Mouse (Mus musculus) midbrain, embryonic 16.5 days (tissue): ENCODE measurements around the gene Pcnx3. TPM values are rescaled to one million over a fixed set of nuclear protein-coding genes. Genes with fewer than 3 reads are reported as not detected.
"Not testable (repeated sequence)": the region's sequence is repeated elsewhere in the genome, so short reads cannot be mapped to it uniquely, and the experiment has no call there.

Experiments used
- ATAC-seq: fragments of 200-750 bp; cut with Nextera tagmentation; 2 replicates; pipeline ENCODE4 v1.8.0; 2017; ENCODE audit warnings: moderate TSS enrichment
- H3K27ac ChIP-seq: fragments of 300-500 bp; sonication (generic); 2 replicates; pipeline ENCODE4 v1.5.1; 2014; ENCODE audit warnings: mild to moderate bottlenecking, low read length, mixed read lengths
- H3K27me3 ChIP-seq: fragments of 300-500 bp; sonication (generic); 2 replicates; pipeline ENCODE4 v1.6.1; 2014; ENCODE audit warnings: low read depth, low read length, mixed read lengths; ENCODE audit not compliant: control insufficient read depth, insufficient read depth
- H3K36me3 ChIP-seq: fragments of 300-500 bp; sonication (generic); 2 replicates; pipeline ENCODE4 v1.6.1; 2014; ENCODE audit warnings: mild to moderate bottlenecking, low read length, moderate library complexity, mixed read lengths; ENCODE audit not compliant: control insufficient read depth, insufficient read depth
- H3K4me1 ChIP-seq: fragments of 300-500 bp; sonication (generic); 2 replicates; pipeline ENCODE4 v1.6.1; 2014; ENCODE audit warnings: mild to moderate bottlenecking, low read length, mixed read lengths; ENCODE audit not compliant: control insufficient read depth, insufficient read depth
- H3K4me2 ChIP-seq: fragments of 300-500 bp; sonication (generic); 2 replicates; pipeline ENCODE4 v1.6.1; 2014; ENCODE audit warnings: mild to moderate bottlenecking, low read length, mixed read lengths
- H3K4me3 ChIP-seq: fragments of 300-500 bp; sonication (generic); 2 replicates; pipeline ENCODE4 v1.5.1; 2014; ENCODE audit warnings: low read depth, mild to moderate bottlenecking, low read length, moderate library complexity, mixed read lengths
- H3K9ac ChIP-seq: fragments of 300-500 bp; sonication (generic); 2 replicates; pipeline ENCODE4 v1.6.1; 2014; ENCODE audit warnings: low read depth, low read length, mixed read lengths
- H3K9me3 ChIP-seq: fragments of 300-500 bp; sonication (generic); replicated peaks from 2 replicates; pipeline ENCODE4 v1.6.1; 2014; ENCODE audit warnings: mild to moderate bottlenecking, low read length, mixed read lengths; ENCODE audit not compliant: control insufficient read depth, poor library complexity, severe bottlenecking
- WGBS: fragments of 180-500 bp; shearing (Covaris S2); extraction: QIAGEN DNeasy Blood & Tissue Kit; methylation state at CpG from one replicate; pipeline ENCODE4 v1.1.7; 2014; 5-methylcytosine and 5-hydroxymethylcytosine counted together
- polyA plus RNA-seq: library from polyadenylated mRNA; unstranded; fragments of >200 nt; fragmentation: Nextera tagmentation; extraction: Ambion mirVana; gene quantifications from 2 replicates; pipeline ENCODE4 v1.2.1, GENCODE M21; 2015

Pcnx3 gene
- polyA plus RNA-seq, 1 experiment from 2014 or later, result 23.9 TPM

DNA sequence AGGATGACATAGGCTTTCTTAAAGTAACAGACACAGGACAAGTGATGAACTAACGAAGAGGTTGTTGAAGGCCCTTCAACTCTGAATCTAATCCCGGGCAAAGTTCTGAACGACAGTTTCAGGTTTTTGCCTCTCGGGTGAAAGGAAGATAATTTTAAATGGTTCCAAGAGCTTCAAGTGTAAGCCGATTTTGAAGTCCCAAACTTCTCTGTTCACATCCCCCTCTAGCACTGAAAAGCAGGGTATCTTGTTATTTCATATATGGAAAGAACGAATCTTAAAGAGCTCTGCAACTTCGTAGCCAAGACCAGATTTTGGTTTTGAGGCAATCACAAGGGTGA, 350 bp upstream of the Pcnx3 start:
- no peak for ATAC-seq
- no peaks in the 10 kb centered on the region for H3K9me3 ChIP-seq
- peak overlapping the region; percentile 98 for H3K4me2 ChIP-seq
- H3K9ac ChIP-seq, result peak overlapping the region; percentile 62
- under 1% methylated on average over 7 of the region's 7 CpGs for WGBS
- H3K27ac ChIP-seq, result peak overlapping the region; percentile 79
- H3K4me3 ChIP-seq, result peak overlapping the region; percentile 70
- H3K27me3 ChIP-seq, result no peaks in the 10 kb centered on the region
- H3K36me3 ChIP-seq, result peaks cover 18% of the 10 kb centered on the region
- H3K4me1 ChIP-seq, result peaks cover 36% of the 10 kb centered on the region

DNA sequence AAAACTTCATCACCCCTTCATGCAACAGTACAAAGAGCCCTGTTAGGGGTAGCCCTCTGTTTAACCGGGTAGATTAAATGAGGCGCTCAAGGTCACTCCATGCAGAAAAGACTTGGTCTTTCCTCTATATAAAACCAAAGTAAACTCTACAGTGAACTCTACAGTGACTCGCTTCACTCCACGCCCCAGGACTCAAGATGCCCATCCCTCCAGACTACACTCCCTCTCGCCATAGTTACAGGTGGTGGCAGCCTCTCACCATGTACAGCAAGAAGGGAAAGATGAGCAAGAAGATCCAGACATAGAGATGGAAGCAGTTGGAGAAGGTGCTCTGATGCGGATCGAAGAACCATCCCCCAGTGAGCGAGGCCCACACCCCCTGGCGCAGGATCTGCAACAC, 970 bp downstream of the Pcnx3 start:
- WGBS, result 21% methylated on average over 9 of the region's 9 CpGs
- Histone ChIP-seq H3K36me3 (peaks cover 29% of the 10 kb centered on the region), H3K4me3 (peak overlapping the region; percentile 70), H3K4me2 (peak overlapping the region; percentile 98), H3K4me1 (peaks cover 36% of the 10 kb centered on the region), H3K27me3 (no peaks in the 10 kb centered on the region), H3K9ac (peak overlapping the region; percentile 84), H3K9me3 (no peaks in the 10 kb centered on the region), H3K27ac (peak overlapping the region; percentile 79; the same call in 1 of the 2 replicates)
- ATAC-seq, result no peak

DNA sequence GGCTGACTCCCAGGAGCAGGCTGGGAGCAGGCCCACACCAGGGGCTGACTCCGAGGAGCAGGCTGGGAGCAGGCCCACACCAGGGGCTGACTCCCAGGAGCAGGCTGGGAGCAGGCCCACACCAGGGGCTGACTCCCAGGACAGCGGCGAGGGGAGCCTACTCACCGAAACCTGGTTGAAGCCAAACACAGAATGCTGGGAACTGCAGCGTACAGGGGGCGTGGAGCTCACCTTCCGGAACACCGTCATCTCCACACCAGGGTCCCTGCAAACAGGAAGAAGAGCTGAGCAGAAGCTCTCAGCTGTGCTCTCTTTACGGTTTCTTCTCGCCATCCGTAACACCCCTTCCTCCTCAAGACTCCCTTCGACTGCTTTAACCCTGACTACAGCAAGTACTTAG, 1.8 kb downstream of the Pcnx3 start:
- H3K9ac ChIP-seq, H3K27ac ChIP-seq, ATAC-seq, H3K4me3 ChIP-seq, H3K27me3 ChIP-seq, H3K9me3 ChIP-seq: not testable (repeated sequence)
- Histone ChIP-seq H3K4me1 (peaks cover 31% of the 10 kb centered on the region), H3K36me3 (peaks cover 34% of the 10 kb centered on the region), H3K4me2 (peak overlapping the region; percentile 98)
- WGBS, result 90% methylated on average over 11 of the region's 12 CpGs

DNA sequence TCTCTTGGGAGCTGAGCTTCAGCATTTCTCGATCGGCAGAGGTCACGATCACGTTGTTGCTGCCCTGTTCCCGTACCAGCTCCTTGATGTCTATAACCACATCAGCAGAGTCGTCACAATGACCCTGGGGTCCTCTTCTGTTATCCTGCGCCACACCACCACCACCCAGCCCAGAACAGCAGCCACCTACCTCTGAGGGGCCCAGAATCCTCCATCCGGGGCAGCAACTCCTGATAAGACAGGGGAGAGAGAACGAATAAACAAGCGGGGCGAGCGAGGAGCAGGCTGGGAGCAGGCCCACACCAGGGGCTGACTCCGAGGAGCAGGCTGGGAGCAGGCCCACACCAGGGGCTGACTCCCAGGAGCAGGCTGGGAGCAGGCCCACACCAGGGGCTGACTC, 2.3 kb downstream of the Pcnx3 start:
- no peak overlapping the region for H3K4me2 ChIP-seq
- 94% methylated on average over 13 of the region's 13 CpGs for WGBS
- no peak overlapping the region for H3K9ac ChIP-seq
- H3K4me1 ChIP-seq, result peaks cover 30% of the 10 kb centered on the region
- no peak overlapping the region for H3K27ac ChIP-seq
- no peak for ATAC-seq
- no peak overlapping the region for H3K4me3 ChIP-seq
- peaks cover 39% of the 10 kb centered on the region for H3K36me3 ChIP-seq
- no peaks in the 10 kb centered on the region for H3K9me3 ChIP-seq
- H3K27me3 ChIP-seq, result no peaks in the 10 kb centered on the region

DNA sequence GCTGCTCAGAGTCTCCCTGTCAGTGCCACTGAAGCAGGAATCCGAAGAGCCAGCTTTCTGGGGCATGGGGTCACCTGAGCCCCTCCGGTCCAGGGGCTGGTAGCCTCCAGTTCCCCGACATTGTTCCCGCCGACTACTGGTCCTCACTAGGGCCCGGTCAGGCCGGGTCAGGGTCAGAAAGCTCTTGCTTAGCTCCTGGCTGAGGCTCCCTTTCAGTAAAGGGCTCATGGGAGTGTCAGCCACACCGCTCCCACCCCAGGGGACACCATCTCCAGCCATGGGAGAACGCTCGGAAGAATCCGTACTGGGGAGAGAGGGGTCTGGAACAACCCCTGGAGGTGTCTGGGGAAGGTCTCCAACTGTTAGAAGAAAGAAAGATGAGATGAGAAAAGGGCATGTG, 2.8 kb downstream of the Pcnx3 start:
- no peak for ATAC-seq
- Histone ChIP-seq H3K36me3 (peaks cover 43% of the 10 kb centered on the region), H3K4me2 (no peak overlapping the region), H3K4me1 (peaks cover 24% of the 10 kb centered on the region), H3K4me3 (no peak overlapping the region), H3K27ac (no peak overlapping the region), H3K9ac (no peak overlapping the region), H3K27me3 (no peaks in the 10 kb centered on the region), H3K9me3 (no peaks in the 10 kb centered on the region)
- 97% methylated on average over 11 of the region's 11 CpGs for WGBS

DNA sequence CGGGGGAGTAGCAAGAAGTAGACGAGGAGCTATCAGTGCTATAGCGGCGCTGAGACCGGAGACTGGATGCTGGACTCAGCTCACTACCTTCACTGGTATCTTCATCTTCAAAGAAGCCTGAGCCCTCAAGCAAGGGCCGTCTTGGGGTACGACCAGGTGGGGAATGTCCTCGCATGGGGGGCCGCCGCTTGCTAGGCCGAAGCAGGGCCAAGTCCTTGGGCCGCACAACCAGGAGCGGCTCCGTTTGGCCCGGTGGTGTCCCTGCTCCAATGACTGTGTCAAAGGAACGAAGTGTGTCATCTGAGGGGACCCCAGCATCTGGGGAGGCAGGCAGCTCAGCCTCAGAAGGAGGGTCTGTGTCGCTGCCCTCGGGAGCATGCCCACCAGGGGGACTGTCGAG, 3.3 kb downstream of the Pcnx3 start:
- WGBS, result 94% methylated on average over 19 of the region's 19 CpGs
- H3K27ac ChIP-seq, result no peak overlapping the region

DNA sequence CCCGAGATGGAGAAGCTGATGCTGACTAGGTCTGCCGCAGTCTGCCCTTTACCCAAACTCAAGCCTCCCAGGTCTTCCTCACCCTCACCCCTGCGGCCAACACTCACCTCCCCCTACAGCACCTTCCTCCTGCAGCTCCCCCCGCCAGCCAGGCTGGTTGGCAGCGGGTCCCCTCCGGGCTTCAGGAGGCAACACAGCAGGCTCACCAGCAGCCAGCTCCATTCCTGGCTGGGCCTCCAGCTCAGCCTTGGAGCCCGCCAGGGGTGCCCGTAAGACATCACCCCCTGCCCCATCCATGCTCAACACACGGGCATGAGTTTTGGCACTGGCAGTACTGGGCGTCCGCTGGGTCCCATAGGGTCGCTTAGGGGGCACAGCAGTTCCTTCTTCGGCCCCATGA, 3.7 kb downstream of the Pcnx3 start:
- no peak for ATAC-seq
- no peak overlapping the region for H3K9ac ChIP-seq
- H3K4me1 ChIP-seq, result peaks cover 16% of the 10 kb centered on the region
- no peaks in the 10 kb centered on the region for H3K9me3 ChIP-seq
- no peak overlapping the region for H3K4me3 ChIP-seq
- 97% methylated on average over 13 of the region's 13 CpGs for WGBS
- peaks cover 46% of the 10 kb centered on the region for H3K36me3 ChIP-seq
- H3K27ac ChIP-seq, result no peak overlapping the region
- no peaks in the 10 kb centered on the region for H3K27me3 ChIP-seq
- H3K4me2 ChIP-seq, result no peak overlapping the region

More for the DNA sequence above, 3.3 kb downstream of the Pcnx3 start:
- H3K9me3 ChIP-seq, result no peaks in the 10 kb centered on the region
- H3K9ac ChIP-seq, result no peak overlapping the region
- no peak overlapping the region for H3K4me2 ChIP-seq
- peaks cover 43% of the 10 kb centered on the region for H3K36me3 ChIP-seq
- peaks cover 20% of the 10 kb centered on the region for H3K4me1 ChIP-seq
- H3K27me3 ChIP-seq, result no peaks in the 10 kb centered on the region
- H3K4me3 ChIP-seq, result no peak overlapping the region
- ATAC-seq, result no peak

DNA sequence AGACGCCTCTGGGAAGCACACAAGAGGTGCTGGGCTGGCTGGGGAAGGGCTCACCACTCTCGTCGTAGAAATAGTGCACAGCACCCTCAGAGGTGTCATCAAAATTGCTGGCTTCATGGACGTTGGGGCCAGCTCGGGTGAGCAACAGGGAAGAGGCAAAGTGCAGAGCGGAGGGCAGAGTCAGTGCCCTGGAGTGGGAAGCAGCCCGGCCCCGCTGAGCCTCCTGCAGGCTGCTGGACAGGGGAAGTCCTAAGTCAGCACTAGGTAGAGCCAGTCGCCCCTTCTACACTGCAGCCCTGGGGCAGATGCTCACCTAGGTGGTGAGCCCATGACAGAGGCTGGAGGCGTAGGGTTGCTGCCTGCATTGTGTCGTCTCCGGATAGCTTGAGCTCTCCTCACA, 4.5 kb downstream of the Pcnx3 start:
- no peak for ATAC-seq
- H3K9ac ChIP-seq, result no peak overlapping the region
- no peaks in the 10 kb centered on the region for H3K27me3 ChIP-seq
- H3K4me1 ChIP-seq, result peaks cover 10% of the 10 kb centered on the region
- no peaks in the 10 kb centered on the region for H3K9me3 ChIP-seq
- H3K36me3 ChIP-seq, result peaks cover 53% of the 10 kb centered on the region
- no peak overlapping the region for H3K4me2 ChIP-seq
- 93% methylated on average over 12 of the region's 12 CpGs for WGBS
- no peak overlapping the region for H3K4me3 ChIP-seq
- H3K27ac ChIP-seq, result no peak overlapping the region

DNA sequence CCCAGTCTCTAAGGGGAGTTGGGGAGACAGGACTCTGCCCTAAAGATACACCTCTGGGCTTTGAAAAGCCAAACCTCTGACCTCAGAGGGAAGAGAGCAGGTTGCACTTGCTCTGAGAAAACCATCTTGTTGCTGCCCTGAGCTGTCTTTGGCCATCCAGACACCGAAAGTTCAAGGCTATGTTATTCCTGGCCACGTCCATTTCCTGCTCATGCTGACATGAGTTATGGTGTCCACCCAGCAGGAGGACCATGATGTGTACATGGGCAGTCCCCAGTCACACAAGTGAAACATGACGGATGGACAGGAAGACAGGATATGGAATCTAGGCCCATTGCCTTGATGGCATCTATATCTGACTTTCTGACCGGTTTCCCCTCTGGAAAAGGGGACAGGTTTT, 8.3 kb downstream of the Pcnx3 start:
- no peak overlapping the region for H3K27ac ChIP-seq
- ATAC-seq, result no peak
- peaks cover 61% of the 10 kb centered on the region for H3K36me3 ChIP-seq
- no peak overlapping the region for H3K4me3 ChIP-seq
- no peak overlapping the region for H3K9ac ChIP-seq
- 92% methylated on average over 4 of the region's 4 CpGs for WGBS
- H3K4me1 ChIP-seq, result no peaks in the 10 kb centered on the region
- no peak overlapping the region for H3K4me2 ChIP-seq
- no peaks in the 10 kb centered on the region for H3K9me3 ChIP-seq
- no peaks in the 10 kb centered on the region for H3K27me3 ChIP-seq

DNA sequence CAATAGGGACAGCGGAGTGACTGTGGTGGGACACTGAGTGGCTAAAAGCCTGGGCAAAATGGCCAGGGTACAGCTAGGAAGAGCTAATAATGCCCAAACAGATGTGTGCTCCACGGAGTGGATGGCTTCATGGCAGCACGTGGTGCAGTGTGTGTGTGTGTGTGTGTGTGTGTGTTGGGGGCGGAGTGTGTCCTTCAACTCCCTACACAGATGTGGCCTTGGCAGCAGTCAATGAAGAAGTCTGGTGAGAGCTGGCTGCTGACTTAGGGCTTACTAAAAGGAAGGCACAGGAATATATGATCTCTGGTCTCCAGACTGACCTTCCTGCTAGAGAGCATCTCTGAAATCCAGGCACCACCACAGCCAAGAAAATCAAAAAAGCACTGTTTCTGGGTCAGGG, 20.3 kb downstream of the Pcnx3 start:
- Histone ChIP-seq H3K9ac (no peak overlapping the region), H3K27me3 (no peaks in the 10 kb centered on the region), H3K27ac (no peak overlapping the region), H3K4me2 (no peak overlapping the region), H3K4me1 (no peaks in the 10 kb centered on the region; the same call in none of the 2 replicates), H3K36me3 (peaks cover 38% of the 10 kb centered on the region), H3K4me3 (no peak overlapping the region), H3K9me3 (no peaks in the 10 kb centered on the region)
- no peak for ATAC-seq
- WGBS, result 87% methylated on average over 4 of the region's 4 CpGs
